Mouse (Mus musculus): ENCODE results near the gene Myadm.
"Not testable (repeated sequence)": the region's sequence is repeated elsewhere in the genome, so short reads cannot be mapped to it uniquely, and the experiment has no call there.

Myadm gene

DNA sequence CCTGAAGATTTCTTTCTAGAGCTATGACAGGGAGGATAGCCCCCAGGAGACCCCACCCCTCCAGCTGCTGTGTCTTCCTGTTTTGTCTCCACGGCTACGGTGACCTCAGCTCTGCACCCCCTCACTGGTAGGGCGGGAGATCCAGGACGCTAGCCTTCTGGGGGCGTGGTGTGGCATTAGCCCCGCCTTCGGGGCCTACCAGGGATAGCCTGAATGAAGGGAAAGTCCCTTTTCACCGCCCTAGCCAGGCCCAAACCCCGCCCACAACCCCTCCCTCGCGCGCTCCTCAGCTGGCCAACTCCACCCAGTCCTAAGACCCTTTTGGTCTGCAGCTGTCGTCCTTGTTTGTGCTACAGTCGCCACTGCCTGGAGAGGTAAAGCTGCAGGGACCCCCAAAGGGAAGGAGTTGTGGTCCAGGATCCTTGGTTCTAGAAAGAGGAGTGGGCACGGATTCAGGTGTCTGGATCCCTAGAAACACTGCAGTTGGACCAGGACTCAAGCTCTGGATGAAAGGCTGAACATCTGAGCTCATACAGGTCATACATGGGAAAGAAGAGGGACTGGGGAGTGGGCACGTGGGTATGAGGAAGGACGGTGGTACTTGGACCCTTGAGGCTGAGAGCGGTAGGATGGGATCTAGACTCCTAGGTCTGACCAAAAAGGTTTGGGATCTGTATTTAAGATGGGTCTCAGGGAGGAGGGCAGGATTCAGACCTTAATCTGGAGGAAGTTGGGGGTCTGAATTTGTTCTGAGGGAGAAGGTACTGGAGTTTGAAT, 1.6 kb downstream of the Myadm start:
- DNase-seq (ENCODE audit: low spot score in 2 of 2) = peak; percentile 82 to 83

DNA sequence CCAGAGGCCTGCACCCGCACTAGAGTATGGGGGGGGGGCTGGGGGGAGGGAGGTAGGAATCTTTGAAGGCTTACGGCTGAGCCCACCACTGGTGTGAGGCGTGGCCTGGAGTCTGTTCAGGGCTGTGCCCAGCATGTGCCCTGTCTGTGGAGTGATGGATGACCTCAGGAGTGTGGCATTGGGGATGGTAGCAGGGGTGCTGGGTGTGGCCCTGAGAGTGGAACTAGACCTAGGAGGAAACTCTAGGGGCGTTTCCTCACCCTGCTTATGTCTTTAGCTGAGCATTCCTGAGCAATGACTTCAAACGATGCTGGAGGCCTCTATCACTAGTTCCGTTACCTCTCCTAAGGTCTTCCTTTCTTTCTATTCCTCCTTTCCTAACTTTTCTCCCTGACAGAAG, 2.3 kb downstream of the Myadm start:
- DNase-seq (ENCODE audit: low spot score in 2 of 2) = no peak

DNA sequence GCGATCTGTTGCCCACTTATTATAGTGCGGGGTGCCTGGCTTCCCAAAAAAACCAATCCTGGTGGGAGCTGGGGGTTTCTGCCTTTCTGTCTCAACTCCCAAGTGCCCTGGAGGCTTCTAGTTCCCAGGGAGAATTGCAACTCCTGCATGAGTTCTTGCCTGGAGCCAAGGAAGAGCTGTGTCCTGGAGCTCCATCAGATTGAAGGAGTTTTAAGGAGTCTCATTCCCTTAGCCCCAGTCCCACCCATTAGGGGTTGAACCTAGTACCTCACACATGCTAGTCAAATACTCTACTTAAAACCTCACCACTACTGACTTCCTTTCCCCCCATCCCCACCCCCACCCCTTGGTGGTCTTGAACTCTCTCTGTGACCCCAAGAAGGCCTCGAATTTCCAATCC, 2.9 kb downstream of the Myadm start:
- DNase-seq (ENCODE audit: low spot score in 2 of 2) = no peak

DNA sequence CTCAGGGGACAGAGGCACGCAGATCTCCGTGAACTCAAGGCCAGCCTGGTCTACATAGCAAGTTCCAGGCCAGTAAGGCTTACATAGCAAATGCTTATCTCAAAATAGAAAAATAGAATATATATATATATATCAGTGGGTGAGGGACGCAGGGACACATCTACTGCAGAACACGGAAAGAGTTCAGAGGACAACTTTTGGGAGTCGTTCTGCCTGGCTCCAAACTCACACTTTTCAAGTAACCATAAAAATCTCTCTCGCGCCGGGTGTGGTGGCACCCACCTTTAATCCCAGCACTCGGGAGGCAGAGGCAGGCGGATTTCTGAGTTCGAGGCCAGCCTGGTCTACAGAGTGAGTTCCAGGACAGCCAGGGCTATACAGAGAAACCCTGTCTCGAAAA, 3.4 kb downstream of the Myadm start:
- not testable (repeated sequence) for DNase-seq (ENCODE audit: low spot score in 2 of 2)

DNA sequence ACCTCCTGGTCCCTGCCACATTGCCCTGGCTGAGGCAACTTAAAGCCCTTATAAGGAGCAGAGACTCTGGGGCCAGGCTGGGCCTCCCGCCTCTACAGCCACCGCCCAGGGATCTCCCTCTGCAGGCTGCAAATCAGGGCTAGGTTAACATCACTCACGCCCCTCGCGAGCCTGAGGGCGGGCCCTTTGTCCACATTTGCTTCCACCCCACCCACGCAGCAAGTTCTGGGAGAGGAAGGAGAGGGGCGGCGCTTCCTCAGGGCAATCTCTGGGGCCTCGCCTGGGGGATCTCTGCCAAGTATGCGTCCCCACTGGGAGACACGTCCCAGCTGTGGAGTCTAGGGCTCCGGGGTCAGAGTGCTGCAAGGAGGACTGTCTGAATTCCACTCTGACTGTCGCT, 3.9 kb downstream of the Myadm start:
- peak; percentile 21 to 40 for DNase-seq (ENCODE audit: low spot score in 2 of 2)

DNA sequence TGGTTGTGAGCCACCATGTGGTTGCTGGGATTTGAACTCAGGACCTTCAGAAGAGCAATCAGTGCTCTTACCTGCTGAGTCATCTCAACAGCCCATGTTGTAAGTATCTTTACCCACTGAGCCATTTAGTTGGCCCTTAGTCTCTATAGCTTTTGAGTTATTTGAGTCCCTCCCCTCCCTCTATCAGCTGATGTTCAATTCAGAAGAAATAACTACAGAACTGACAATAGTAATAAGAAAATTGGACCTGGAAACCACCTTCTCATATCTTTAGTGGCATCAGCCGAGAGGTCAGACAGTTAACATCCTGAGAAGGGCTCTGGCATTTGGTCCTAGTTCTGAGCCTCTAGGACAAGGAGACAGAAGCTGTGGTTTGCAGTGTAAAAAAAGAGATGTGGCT, 5.9 kb downstream of the Myadm start:
- DNase-seq (ENCODE audit: low spot score in 2 of 2) = no peak

DNA sequence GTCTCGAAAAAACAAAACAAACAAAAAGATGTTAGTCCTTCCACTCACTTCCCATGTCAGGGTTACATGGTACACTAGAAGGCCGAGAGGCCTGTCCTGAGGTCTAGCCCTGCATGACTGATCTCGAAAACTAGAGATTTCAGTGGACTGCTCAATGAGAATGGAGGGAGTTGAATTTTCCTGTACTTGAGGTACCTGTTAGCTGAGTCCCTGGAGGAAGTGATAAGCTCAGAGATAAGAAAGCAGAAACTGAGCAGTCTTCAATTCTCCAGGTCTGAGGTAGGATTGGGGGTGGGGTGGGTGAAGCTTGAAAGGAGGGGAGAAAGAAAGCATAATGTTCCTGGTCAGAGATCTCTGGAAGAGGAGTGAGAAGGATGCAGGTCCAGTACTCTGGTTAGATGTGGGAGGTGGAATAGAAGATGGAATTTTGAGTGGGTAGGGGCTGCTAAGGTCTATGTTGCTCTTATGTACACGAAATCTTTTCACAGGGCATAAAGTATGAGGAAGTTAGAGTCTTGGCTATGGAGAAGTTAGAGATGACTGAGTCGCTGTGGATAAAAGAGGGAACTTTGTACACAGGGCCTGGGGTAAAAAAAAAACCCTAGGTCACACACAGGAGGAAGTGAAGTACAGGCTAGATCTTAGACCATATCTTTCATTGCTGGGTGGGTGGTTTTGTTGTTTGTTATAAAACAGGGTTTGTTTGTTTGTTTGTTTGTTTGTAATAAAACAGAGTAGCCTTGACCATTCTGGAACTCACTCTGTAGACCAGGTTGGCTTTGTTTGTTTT, 6.6 kb downstream of the Myadm start:
- no peak for DNase-seq (ENCODE audit: low spot score in 2 of 2)

DNA sequence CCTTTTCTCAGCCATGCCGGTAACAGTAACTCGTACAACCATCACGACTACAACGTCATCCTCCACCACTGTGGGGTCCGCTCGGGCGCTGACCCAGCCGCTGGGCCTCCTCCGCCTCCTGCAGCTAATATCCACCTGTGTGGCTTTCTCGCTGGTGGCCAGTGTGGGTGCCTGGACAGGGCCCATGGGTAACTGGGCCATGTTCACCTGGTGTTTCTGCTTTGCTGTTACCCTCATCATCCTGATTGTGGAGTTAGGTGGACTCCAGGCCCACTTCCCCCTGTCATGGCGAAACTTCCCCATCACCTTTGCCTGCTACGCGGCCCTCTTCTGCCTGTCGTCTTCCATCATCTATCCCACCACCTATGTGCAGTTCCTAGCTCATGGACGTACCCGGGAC, 7.8 kb downstream of the Myadm start:
- no peak for DNase-seq (ENCODE audit: low spot score in 2 of 2)

DNA sequence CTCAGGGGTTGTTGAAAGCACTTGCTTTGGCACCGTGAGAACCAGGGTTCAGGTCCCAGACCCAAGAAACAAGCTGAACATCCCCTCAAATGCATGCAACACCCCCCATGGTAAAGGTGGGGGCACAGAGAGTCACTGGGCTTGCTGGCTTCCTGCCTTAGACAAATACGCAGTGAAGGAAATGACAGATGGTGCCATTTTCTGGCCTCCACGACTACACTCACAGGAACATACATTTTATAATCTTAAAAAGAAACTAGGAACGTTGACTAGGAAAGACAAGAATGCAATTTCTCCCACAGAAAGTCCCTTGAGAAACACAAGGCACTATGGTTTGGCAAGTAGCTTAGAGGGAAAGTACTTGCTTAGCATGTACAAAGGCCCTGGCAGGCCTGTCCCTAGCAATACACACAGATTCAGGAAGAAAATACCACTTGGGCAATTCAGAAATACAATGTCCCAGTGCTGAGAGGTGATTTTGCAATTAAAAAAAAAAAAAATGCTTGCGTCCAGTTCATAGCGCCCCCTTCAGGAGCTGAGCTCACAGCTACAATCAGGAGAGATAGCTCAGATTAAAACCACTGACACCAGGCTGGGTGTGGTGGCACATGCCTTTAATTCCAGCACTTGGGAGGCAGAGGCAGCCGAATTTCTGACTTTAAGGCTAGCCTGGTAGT, 11.2 kb downstream of the Myadm start:
- DNase-seq (ENCODE audit: low spot score in 2 of 2) = no peak

DNA sequence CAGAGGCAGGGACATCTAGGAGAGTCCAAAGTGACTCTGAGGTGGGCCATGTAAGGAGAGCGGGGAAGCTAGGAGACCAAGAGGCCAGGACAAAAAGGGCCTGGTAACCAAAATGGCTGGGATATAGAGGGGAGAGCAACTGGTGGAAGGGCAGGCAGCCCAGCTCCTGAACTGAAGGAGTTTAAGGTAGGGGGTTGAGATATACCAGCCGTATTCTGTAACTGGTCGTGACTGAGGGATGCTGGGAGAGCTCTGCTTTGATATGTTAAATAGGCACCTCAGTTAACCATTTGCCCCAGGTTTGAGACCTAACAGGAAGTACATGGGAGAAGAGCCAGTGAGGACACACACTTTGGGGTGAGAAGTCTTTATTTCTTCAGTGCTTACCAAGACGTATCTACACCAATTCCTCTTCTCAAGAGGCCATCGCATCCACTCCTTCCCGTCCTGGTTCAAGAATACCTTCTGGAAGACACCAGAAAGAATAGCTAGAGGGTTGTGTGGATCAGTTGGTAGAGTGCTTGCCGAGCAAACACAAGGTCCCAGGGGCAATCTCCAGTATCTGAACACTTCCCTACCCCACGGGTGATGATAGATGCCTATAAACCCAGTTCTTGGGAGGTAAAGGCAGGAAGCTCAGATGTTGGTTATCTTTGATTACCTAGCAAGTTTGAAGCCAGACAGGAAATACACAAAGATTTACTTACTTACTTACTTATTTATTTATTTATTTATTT, 12.2 kb downstream of the Myadm start:
- no peak for DNase-seq (ENCODE audit: low spot score in 2 of 2)

DNA sequence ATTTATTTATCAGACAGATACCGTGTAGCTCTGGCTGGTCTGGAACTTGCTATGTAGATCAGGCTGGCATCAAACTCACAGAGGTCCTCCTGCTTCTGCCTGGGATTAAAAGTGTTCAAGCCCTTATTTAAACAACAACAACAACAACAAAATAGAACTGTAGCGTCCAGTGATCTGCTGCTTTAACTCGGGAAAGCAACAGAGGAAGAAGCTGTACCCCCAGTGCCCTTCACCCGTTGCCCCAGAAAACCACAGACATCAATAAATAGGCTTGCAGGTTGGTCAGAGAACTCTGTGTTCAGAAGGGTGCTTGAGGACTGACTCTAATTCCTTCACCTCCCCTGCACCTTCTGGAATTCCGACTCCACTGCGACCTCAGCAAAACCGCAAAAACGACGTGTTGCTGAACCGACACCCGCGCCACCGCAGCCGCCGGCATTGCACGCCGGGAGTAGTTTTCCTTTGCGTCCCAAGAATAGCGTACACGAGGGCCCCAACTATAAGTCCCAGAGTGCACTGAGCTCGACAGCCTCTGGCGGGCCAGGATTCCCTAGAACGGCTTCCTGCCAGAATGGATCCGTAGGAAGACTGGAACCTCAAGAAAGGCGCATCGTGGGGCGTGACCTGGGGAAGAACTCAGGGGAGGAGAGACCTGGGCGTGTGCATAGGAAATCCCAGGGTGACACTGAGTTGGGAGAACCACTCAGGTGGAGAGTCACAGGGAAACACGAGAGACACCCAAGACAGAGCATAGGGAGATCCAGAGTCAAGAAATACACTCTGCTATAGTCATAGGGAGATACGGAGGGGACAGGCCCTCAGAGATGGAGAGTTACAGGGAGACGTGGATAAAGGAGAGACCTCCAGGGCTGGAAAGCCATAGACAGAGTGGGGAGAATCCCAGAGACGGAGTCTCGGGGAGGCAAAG, 13.0 kb downstream of the Myadm start:
- no peak for DNase-seq (ENCODE audit: low spot score in 2 of 2)

DNA sequence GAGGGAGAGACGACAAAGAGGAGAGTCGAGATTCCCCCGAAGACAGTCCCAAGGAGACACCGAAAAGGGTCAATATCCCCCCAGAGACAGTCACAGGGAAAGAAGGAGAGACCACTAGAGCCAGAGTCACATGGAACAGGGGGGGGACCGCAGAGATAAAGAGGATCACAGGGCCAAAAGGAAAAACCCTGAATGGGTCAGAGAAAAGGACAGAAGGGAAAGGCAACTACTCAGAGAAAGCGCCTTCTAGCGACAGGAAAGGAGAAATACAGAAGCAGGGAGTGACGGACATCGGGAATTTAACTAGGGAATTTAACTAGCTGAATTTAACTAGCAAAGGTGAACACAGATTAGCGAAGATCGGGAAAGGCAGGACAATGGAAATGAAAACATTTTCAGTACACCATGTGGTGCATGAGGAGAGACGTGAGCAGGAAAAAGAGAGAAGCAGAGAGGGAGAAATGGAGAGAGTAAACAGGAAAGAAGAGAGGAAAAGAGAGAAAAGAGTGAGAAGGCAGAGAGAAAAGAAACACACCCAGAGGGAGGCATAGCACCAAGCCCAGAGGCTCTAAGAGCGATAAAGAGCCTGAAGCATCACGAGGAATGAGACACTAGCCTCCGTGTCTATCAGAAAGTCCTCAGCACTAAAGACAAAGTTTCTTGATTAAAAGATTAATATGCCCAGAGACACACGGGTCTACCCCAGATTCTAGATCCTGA, 13.8 kb downstream of the Myadm start:
- DNase-seq (ENCODE audit: low spot score in 2 of 2) = no peak

DNA sequence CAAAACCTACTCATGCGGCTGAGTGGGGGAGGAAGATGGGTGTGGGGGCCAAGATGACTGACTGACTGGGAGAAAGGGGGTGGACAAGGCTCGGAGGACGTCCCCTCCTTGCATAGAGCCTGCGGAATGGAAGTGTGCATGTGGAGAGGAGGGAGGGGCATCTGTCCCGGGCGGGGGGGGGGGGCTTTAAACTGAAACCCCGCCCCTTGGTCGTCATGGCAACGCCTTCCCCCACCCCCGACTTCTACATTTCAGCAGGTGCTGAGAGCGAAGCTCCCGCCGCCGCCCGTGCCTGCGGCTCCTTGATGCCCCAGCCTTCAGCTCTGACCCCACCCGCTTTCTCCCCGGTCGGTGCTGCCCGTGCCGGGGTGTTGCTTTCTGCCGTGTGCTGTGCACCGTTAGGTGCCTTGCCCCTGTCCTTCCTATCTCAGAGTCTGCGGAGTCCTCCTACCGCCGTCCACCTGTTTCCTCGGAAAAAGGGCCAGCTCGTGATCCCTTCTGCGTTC, 14.4 kb downstream of the Myadm start:
- DNase-seq (ENCODE audit: low spot score in 2 of 2) = peak; percentile 30 to 31

DNA sequence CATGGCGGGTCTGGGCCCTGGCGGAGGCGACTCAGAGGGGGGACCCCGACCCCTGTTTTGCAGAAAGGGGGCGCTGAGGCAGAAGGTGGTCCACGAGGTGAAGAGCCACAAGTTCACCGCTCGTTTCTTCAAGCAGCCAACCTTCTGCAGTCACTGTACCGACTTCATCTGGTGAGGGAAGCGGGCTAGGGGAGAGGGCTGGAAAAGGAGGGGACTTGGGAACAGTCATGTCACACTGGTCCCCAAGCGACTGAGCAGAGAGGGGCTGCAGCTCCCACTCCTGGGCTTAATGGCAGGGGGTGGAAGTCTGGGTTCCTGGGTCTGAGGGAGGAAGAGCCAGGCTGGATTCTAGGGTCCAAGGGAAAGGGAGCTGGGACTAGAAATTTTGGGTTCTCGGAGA, 14.9 kb downstream of the Myadm start:
- DNase-seq (ENCODE audit: low spot score in 2 of 2) = no peak

DNA sequence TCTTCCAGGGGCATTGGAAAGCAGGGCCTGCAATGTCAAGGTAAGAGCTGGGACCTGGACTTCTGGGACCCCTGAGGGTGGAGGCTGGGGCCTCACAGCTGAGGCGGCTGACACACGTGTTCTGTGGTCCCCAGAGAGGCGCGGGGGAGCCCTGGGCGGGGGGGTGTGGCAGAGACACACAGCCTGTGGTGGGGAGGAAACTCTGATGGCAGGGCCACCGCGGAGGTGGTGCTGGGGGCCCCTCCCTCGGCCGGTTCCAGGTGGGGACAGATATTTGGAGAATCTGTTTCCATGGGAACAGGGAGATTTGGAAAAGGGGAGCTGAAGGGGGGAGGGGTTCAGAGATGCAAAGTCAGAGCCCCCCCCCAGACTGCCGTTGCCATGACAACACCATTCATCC, 15.4 kb downstream of the Myadm start:
- peak; percentile 46 to 66 for DNase-seq (ENCODE audit: low spot score in 2 of 2)

DNA sequence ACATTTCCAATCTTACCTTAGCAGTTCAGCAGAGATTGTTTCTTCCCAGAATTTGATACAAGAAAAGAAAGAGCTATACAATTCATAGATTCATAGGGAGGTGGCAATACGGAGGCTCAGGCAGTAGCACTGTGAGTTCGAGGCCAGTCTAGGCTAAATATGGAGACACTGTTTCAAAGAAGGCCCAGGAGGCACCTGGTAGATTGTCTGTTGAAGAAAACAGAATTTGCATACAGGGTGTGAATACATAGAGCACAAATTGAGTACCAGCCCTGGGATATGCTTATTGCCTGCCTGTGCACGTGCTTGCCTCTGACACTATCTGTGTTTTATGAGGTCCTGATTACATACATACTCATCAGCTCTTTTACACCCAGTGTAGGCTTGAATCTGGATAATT, 17.5 kb downstream of the Myadm start:
- no peak for DNase-seq (ENCODE audit: low spot score in 2 of 2)

DNA sequence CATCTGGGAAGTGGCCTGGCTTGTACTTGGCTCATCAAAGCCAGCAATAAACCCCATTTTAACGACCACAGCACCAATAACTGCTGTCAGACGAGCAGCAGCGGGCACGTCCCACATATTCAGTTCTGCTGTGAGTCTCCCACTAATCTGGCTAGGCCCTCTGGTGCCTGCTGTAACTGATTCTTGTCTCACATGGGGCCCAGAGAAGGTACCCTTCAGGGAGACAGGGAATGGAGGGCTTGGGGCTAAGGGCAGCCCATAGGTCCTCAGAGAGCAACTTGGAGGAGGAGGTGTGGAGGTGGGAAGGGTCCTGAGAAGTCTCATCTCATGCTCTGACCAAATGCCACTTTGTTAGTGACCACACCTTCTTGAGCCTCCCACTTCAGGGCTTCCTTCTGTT, 19.8 kb downstream of the Myadm start:
- no peak for DNase-seq (ENCODE audit: low spot score in 2 of 2)

DNA sequence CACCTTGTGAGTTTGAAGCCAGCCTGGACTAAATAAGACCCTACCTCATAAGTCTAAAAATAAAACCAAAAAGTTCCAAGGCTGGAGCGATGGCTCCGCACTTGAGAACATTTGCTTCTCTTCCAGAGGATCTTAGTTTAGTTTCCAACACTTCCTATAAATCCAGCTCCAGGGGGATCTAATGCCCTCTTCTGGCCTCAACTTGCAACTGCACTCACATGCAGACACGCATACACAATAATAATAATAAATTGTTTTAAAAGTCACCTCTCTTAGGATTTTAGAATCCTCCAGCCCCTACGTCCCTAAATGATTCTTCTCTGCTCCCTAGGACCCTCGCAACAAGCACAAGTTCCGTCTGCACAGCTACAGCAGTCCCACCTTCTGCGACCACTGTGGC, 21.4 kb downstream of the Myadm start:
- no peak for DNase-seq (ENCODE audit: low spot score in 2 of 2)

DNA sequence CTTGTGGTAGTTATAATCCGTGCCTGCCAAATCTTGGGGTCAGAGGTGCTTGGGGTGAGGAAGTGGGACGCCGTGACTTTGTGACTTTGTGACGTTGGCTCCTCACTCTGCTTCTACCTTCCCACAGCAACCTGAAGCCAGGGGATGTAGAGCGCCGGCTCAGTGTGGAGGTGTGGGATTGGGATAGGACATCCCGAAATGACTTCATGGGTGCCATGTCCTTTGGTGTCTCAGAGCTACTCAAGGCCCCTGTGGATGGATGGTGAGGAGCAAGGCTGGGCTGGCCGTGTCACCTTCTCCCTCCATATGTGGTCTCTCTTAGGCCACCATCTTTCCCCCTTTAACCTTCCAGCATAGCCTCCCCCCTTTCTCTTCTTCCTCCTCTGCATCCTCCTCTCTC, 24.7 kb downstream of the Myadm start:
- no peak for DNase-seq (ENCODE audit: low spot score in 2 of 2)

DNA sequence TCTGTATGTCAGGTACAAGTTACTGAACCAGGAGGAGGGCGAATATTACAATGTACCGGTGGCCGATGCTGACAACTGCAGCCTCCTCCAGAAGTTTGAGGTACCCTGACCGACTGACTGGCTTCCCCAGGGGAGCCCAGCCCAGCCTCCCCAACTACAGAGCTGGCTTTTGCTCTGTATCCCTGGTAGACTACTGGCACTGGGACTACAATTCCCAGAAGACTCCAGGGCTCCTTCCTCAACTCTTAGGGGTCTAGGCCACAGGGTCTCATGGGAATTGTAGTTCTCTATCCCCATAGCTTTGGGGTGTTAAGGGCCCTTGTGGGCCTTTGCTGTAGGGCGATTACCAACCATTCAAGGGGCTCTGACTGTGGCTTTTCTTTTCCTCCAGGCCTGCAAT, 25.2 kb downstream of the Myadm start:
- DNase-seq (ENCODE audit: low spot score in 2 of 2) = no peak
